Mouse (Mus musculus): ENCODE data around the gene Setd3. TPM values are rescaled to one million over a fixed set of nuclear protein-coding genes. Genes with fewer than 3 reads are reported as not detected.
"Not testable (repeated sequence)": the region's sequence is repeated elsewhere in the genome, so short reads cannot be mapped to it uniquely, and the experiment has no call there.

Setd3 gene
- polyA plus RNA-seq, 1 experiment from 2014 or later: 93.0 TPM

- peaks cover 8% of the 10 kb centered on the region for H3K4me1 ChIP-seq (ENCODE audit: control insufficient read depth, insufficient read depth, low read length)
- H3K9me3 ChIP-seq (replicated peaks; ENCODE audit: control insufficient read depth, low read length): no peaks in the 10 kb centered on the region
- no peak overlapping the region for H3K4me3 ChIP-seq (replicated peaks; ENCODE audit: low read length)
- no peak for ATAC-seq (ENCODE audit: insufficient read depth, low FRiP score)
- no peaks in the 10 kb centered on the region for H3K27me3 ChIP-seq (ENCODE audit: control insufficient read depth, insufficient read depth, low read length)
- 72% methylated on average over 10 of the region's 10 CpGs for WGBS
- H3K4me2 ChIP-seq (ENCODE audit: low read depth, low read length): no peak overlapping the region
- H3K36me3 ChIP-seq (ENCODE audit: control insufficient read depth, insufficient read depth, low read length): no peaks in the 10 kb centered on the region
- no peak overlapping the region for H3K9ac ChIP-seq (ENCODE audit: low read length)
- no peak overlapping the region for H3K27ac ChIP-seq (ENCODE audit: low read length)
These were observed 60.6 kb downstream of the Setd3 start for GRCm38 (mm10) chr12:108118503-108118901.

- no peaks in the 10 kb centered on the region for H3K4me1 ChIP-seq (ENCODE audit: control insufficient read depth, insufficient read depth, low read length)
- ATAC-seq (ENCODE audit: insufficient read depth, low FRiP score): no peak
- H3K9me3 ChIP-seq (replicated peaks; ENCODE audit: control insufficient read depth, low read length): no peaks in the 10 kb centered on the region
- H3K4me2 ChIP-seq (ENCODE audit: low read depth, low read length): no peak overlapping the region
- no peaks in the 10 kb centered on the region for H3K27me3 ChIP-seq (ENCODE audit: control insufficient read depth, insufficient read depth, low read length)
- no peak overlapping the region for H3K27ac ChIP-seq (ENCODE audit: low read length)
- H3K4me3 ChIP-seq (replicated peaks; ENCODE audit: low read length): no peak overlapping the region
- no peaks in the 10 kb centered on the region for H3K36me3 ChIP-seq (ENCODE audit: control insufficient read depth, insufficient read depth, low read length)
- H3K9ac ChIP-seq (ENCODE audit: low read length): no peak overlapping the region
- 82% methylated on average over 12 of the region's 12 CpGs for WGBS
These were observed 67.9 kb downstream of the Setd3 start for GRCm38 (mm10) chr12:108111191-108111590.

GRCm38 (mm10) chr12:108110674-108111073 lies 68.4 kb downstream of the Setd3 start:
- 73% methylated on average over 3 of the region's 3 CpGs for whole genome bisulfite sequencing
- H3K36me3 ChIP-seq (ENCODE audit: control insufficient read depth, insufficient read depth, low read length): 0 out of 2 replicates have a peak, but pooled peaks cover 1% of the 10 kb centered on the region

GRCm38 (mm10) chr12:108109732-108110131 lies 69.4 kb downstream of the Setd3 start:
- no peak overlapping the region for H3K4me3 ChIP-seq (replicated peaks; ENCODE audit: low read length)
- no peak overlapping the region for H3K9ac ChIP-seq (ENCODE audit: low read length)
- 0 out of 2 replicates have a peak, but pooled peaks cover 6% of the 10 kb centered on the region for H3K36me3 ChIP-seq (ENCODE audit: control insufficient read depth, insufficient read depth, low read length)
- no peaks in the 10 kb centered on the region for H3K27me3 ChIP-seq (ENCODE audit: control insufficient read depth, insufficient read depth, low read length)
- no peak overlapping the region for H3K4me2 ChIP-seq (ENCODE audit: low read depth, low read length)
- H3K9me3 ChIP-seq (replicated peaks; ENCODE audit: control insufficient read depth, low read length): no peaks in the 10 kb centered on the region
- H3K4me1 ChIP-seq (ENCODE audit: control insufficient read depth, insufficient read depth, low read length): no peaks in the 10 kb centered on the region
- no peak for ATAC-seq (ENCODE audit: insufficient read depth, low FRiP score)
- 62% methylated on average over 4 of the region's 4 CpGs for WGBS
- no peak overlapping the region for H3K27ac ChIP-seq (ENCODE audit: low read length)

More at GRCm38 (mm10) chr12:108110674-108111073, 68.4 kb downstream of the Setd3 start:
- Histone ChIP-seq H3K9me3 (replicated peaks; ENCODE audit: control insufficient read depth, low read length) (no peaks in the 10 kb centered on the region), H3K27me3 (ENCODE audit: control insufficient read depth, insufficient read depth, low read length) (no peaks in the 10 kb centered on the region), H3K27ac (ENCODE audit: low read length) (no peak overlapping the region), H3K4me3 (replicated peaks; ENCODE audit: low read length) (no peak overlapping the region), H3K9ac (ENCODE audit: low read length) (no peak overlapping the region), H3K4me1 (ENCODE audit: control insufficient read depth, insufficient read depth, low read length) (no peaks in the 10 kb centered on the region), H3K4me2 (ENCODE audit: low read depth, low read length) (no peak overlapping the region)
- ATAC-seq (ENCODE audit: insufficient read depth, low FRiP score): no peak; the same call in 1 of the 2 replicates

GRCm38 (mm10) chr12:108108591-108108990 lies 70.5 kb downstream of the Setd3 start:
- H3K36me3 ChIP-seq (ENCODE audit: control insufficient read depth, insufficient read depth, low read length); H3K27ac ChIP-seq (ENCODE audit: low read length); H3K4me3 ChIP-seq (replicated peaks; ENCODE audit: low read length): not testable (repeated sequence)

GRCm38 (mm10) chr12:108103292-108103691 lies 75.8 kb downstream of the Setd3 start:
- no peak for ATAC-seq (ENCODE audit: insufficient read depth, low FRiP score)
- H3K4me3 ChIP-seq (replicated peaks; ENCODE audit: low read length): no peak overlapping the region
- no peak overlapping the region for H3K27ac ChIP-seq (ENCODE audit: low read length)
- no peaks in the 10 kb centered on the region for H3K4me1 ChIP-seq (ENCODE audit: control insufficient read depth, insufficient read depth, low read length)
- no peak overlapping the region for H3K4me2 ChIP-seq (ENCODE audit: low read depth, low read length)
- 60% methylated on average over 6 of the region's 6 CpGs for WGBS
- H3K36me3 ChIP-seq (ENCODE audit: control insufficient read depth, insufficient read depth, low read length): 0 out of 2 replicates have a peak, but pooled peaks cover 6% of the 10 kb centered on the region
- H3K9me3 ChIP-seq (replicated peaks; ENCODE audit: control insufficient read depth, low read length): no peaks in the 10 kb centered on the region
- H3K27me3 ChIP-seq (ENCODE audit: control insufficient read depth, insufficient read depth, low read length): no peaks in the 10 kb centered on the region
- no peak overlapping the region for H3K9ac ChIP-seq (ENCODE audit: low read length)

More at GRCm38 (mm10) chr12:108108591-108108990, 70.5 kb downstream of the Setd3 start:
- H3K9me3 ChIP-seq (replicated peaks; ENCODE audit: control insufficient read depth, low read length); ATAC-seq (ENCODE audit: insufficient read depth, low FRiP score); H3K4me2 ChIP-seq (ENCODE audit: low read depth, low read length); H3K4me1 ChIP-seq (ENCODE audit: control insufficient read depth, insufficient read depth, low read length); H3K9ac ChIP-seq (ENCODE audit: low read length); H3K27me3 ChIP-seq (ENCODE audit: control insufficient read depth, insufficient read depth, low read length): not testable (repeated sequence)
- WGBS: 77% methylated on average over 7 of the region's 7 CpGs

GRCm38 (mm10) chr12:108102119-108102518 lies 77.0 kb downstream of the Setd3 start:
- no peaks in the 10 kb centered on the region for H3K4me1 ChIP-seq (ENCODE audit: control insufficient read depth, insufficient read depth, low read length)
- no peak overlapping the region for H3K4me2 ChIP-seq (ENCODE audit: low read depth, low read length)
- H3K36me3 ChIP-seq (ENCODE audit: control insufficient read depth, insufficient read depth, low read length): 0 out of 2 replicates have a peak, but pooled peaks cover 6% of the 10 kb centered on the region
- no peak for ATAC-seq (ENCODE audit: insufficient read depth, low FRiP score)
- no peaks in the 10 kb centered on the region for H3K27me3 ChIP-seq (ENCODE audit: control insufficient read depth, insufficient read depth, low read length)
- no peak overlapping the region for H3K27ac ChIP-seq (ENCODE audit: low read length)
- no peaks in the 10 kb centered on the region for H3K9me3 ChIP-seq (replicated peaks; ENCODE audit: control insufficient read depth, low read length)
- 52% methylated on average over 2 of the region's 2 CpGs for WGBS
- H3K4me3 ChIP-seq (replicated peaks; ENCODE audit: low read length): no peak overlapping the region
- no peak overlapping the region for H3K9ac ChIP-seq (ENCODE audit: low read length)

GRCm38 (mm10) chr12:108100181-108100580 lies 78.9 kb downstream of the Setd3 start:
- WGBS: 69% methylated on average over 8 of the region's 8 CpGs
- Histone ChIP-seq H3K4me1 (ENCODE audit: control insufficient read depth, insufficient read depth, low read length) (no peaks in the 10 kb centered on the region), H3K36me3 (ENCODE audit: control insufficient read depth, insufficient read depth, low read length) (no peaks in the 10 kb centered on the region), H3K27ac (ENCODE audit: low read length) (no peak overlapping the region), H3K4me3 (replicated peaks; ENCODE audit: low read length) (no peak overlapping the region), H3K4me2 (ENCODE audit: low read depth, low read length) (no peak overlapping the region), H3K9ac (ENCODE audit: low read length) (no peak overlapping the region), H3K9me3 (replicated peaks; ENCODE audit: control insufficient read depth, low read length) (no peaks in the 10 kb centered on the region), H3K27me3 (ENCODE audit: control insufficient read depth, insufficient read depth, low read length) (no peaks in the 10 kb centered on the region)
- no peak for ATAC-seq (ENCODE audit: insufficient read depth, low FRiP score)

- Histone ChIP-seq H3K4me3 (replicated peaks; ENCODE audit: low read length) (no peak overlapping the region), H3K9ac (ENCODE audit: low read length) (no peak overlapping the region), H3K27ac (ENCODE audit: low read length) (no peak overlapping the region), H3K9me3 (replicated peaks; ENCODE audit: control insufficient read depth, low read length) (no peaks in the 10 kb centered on the region), H3K36me3 (ENCODE audit: control insufficient read depth, insufficient read depth, low read length) (no peaks in the 10 kb centered on the region), H3K4me1 (ENCODE audit: control insufficient read depth, insufficient read depth, low read length) (no peaks in the 10 kb centered on the region), H3K4me2 (ENCODE audit: low read depth, low read length) (no peak overlapping the region), H3K27me3 (ENCODE audit: control insufficient read depth, insufficient read depth, low read length) (no peaks in the 10 kb centered on the region)
- WGBS: 67% methylated on average over 18 of the region's 18 CpGs
- peak; percentile 22; the same call in 1 of the 2 replicates for ATAC-seq (ENCODE audit: insufficient read depth, low FRiP score)
These were observed 80.7 kb downstream of the Setd3 start for GRCm38 (mm10) chr12:108098201-108098980.
